Mouse (Mus musculus) layer of hippocampus, postnatal 25 days (tissue): Measurements from ENCODE around the gene H2-Q7. TPM values are rescaled to one million over a fixed set of nuclear protein-coding genes. Genes with fewer than 3 reads are reported as not detected.

Experiments used
- total RNA-seq, 2 experiments: library from RNA; stranded (reverse); gene quantifications; 2 replicates each; pipeline ENCODE4 v1.2.3; 2021

Gene H2-Q7
- total RNA-seq, 2 experiments from 2014 or later, result 0.10 to 0.38 TPM

Other genes with a start within 250 kb of the H2-Q7 start
- under 1 TPM; 0.42 to 0.54 TPM for gene Ltb, start 244.7 kb upstream of the H2-Q7 start, total RNA-seq
- gene Tnf, start 237.1 kb upstream of the H2-Q7 start, total RNA-seq, result not detected
- gene Lta, start 233.8 kb upstream of the H2-Q7 start, total RNA-seq, result under 1 TPM in 1 of 2 experiments, not detected in 1; 0.20 TPM
- gene Gm16181, start 218.3 kb upstream of the H2-Q7 start, total RNA-seq, result not detected
- gene Atp6v1g2, start 205.5 kb upstream of the H2-Q7 start, total RNA-seq, result 100 to 1,000 TPM; 607 to 639 TPM
- 10 to 100 TPM; 13.7 to 14.8 TPM for gene Nfkbil1, start 203.4 kb upstream of the H2-Q7 start, total RNA-seq
- 100 to 1,000 TPM; 213 to 229 TPM for gene Ddx39b, start 197.4 kb upstream of the H2-Q7 start, total RNA-seq
- 10 to 100 TPM; 14.6 to 15.9 TPM for gene H2-D1, start 176.4 kb upstream of the H2-Q7 start, total RNA-seq
- gene H2-Q1, start 118.8 kb upstream of the H2-Q7 start, total RNA-seq, result under 1 TPM in 1 of 2 experiments, not detected in 1; 0.42 TPM
- gene H2-Q2, start 96.9 kb upstream of the H2-Q7 start, total RNA-seq, result under 1 TPM in 1 of 2 experiments, not detected in 1; 0.44 TPM
- 1 to 10 TPM; 1.5 to 1.9 TPM for gene H2-Q4, start 59.5 kb upstream of the H2-Q7 start, total RNA-seq
- gene H2-Q6, start 14.3 kb upstream of the H2-Q7 start, total RNA-seq, result not detected
- under 1 TPM in 1 of 2 experiments, not detected in 1; 0.09 TPM for gene H2-Q10, start 30.9 kb downstream of the H2-Q7 start, total RNA-seq
- gene Pou5f1, start 66.9 kb downstream of the H2-Q7 start, total RNA-seq, result under 1 TPM in 1 of 2 experiments, not detected in 1; 0.26 TPM
- gene Tcf19, start 77.7 kb downstream of the H2-Q7 start, total RNA-seq, result 1 to 10 TPM; 4.7 to 6.1 TPM
- gene Cchcr1, start 77.9 kb downstream of the H2-Q7 start, total RNA-seq, result 10 to 100 TPM in 1 of 2 experiments, 1 to 10 TPM in 1; 8.0 to 10.5 TPM
- under 1 TPM; 0.32 to 0.61 TPM for gene Psors1c2, start 94.0 kb downstream of the H2-Q7 start, total RNA-seq
- gene Cdsn, start 113.0 kb downstream of the H2-Q7 start, total RNA-seq, result under 1 TPM; 0.20 to 0.70 TPM
- not detected for gene 2300002M23Rik, start 128.3 kb downstream of the H2-Q7 start, total RNA-seq
- gene Sfta2, start 162.4 kb downstream of the H2-Q7 start, total RNA-seq, result not detected
- not detected for gene Gm9573, start 187.5 kb downstream of the H2-Q7 start, total RNA-seq
- gene Mucl3, start 204.5 kb downstream of the H2-Q7 start, total RNA-seq, result not detected
- 10 to 100 TPM; 33.7 to 42.0 TPM for gene Vars2, start 228.4 kb downstream of the H2-Q7 start, total RNA-seq
- 10 to 100 TPM; 30.2 to 33.7 TPM for gene Gtf2h4, start 234.6 kb downstream of the H2-Q7 start, total RNA-seq